Comparison of ENCODE assay signal across 9 mouse cellular contexts in the genomic region with DNA sequence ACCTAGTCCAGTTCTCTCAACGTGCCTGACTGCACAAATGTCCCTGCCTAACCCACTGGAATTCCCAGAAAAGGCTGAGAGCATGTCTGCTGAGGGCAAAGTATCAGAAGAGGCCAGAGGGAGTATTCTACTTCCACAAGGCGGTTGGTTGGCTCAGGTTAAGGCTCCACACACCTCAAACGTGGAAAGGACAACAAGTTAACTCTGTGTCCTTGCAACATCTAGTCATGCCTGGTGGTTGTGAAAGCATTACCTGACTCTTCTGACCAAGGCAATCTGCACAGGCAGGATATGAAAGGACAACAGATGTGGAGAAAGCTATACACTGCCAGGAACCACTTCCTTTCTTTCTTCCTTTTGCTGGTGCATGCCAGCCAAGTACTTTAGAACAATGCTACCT. TPM values are rescaled to one million over a fixed set of nuclear protein-coding genes. Genes with fewer than 3 reads are reported as not detected.
DNase-seq lines count a peak whose midpoint lies in the region; ATAC-seq lines count a peak whose summit lies in the region.
"Had no signal": no experiment of that assay in that cellular context is flagged by ENCODE, and none has a peak within 500 bp of the region (broad histone marks: within the 10 kb centered on the region; RNA-seq: fewer than 3 reads in every experiment).

No protein-coding gene starts in this region.

- H3K9me3 ChIP-seq in hindbrain, embryonic 15.5 days, result no peaks in the 10 kb centered on the region
- H3K9me3 ChIP-seq in hindbrain, embryonic 10.5 days, result no peaks in the 10 kb centered on the region

- DNase-seq in hindbrain, embryonic 10.5 days (ENCODE audit: low spot score), result no peak
- peak; percentile 43 for DNase-seq in adrenal gland, postnatal 14 days
- peak; percentile 84 to 87 for DNase-seq in kidney, adult 8-10 months
- peak; percentile 55 for DNase-seq in lung, postnatal 25 days (ENCODE audit: low spot score)
- DNase-seq in thymus, postnatal 0 days (ENCODE audit: low spot score), result no peak
- DNase-seq in thymus, postnatal 10 days (ENCODE audit: low spot score in 2 of 2), result no peak
- DNase-seq in testis, postnatal 10 days (ENCODE audit: low spot score), result no peak
- DNase-seq: layer of hippocampus, adult 9-11 months had no signal

- 68% methylated on average over 3 of the region's 3 CpGs for WGBS in hindbrain, embryonic 15.5 days
- WGBS in hindbrain, embryonic 10.5 days, result 78% methylated on average over 3 of the region's 3 CpGs

- no peaks in the 10 kb centered on the region for H3K27me3 ChIP-seq in hindbrain, embryonic 15.5 days
- H3K27me3 ChIP-seq in hindbrain, embryonic 10.5 days (ENCODE audit: insufficient read depth, poor library complexity, severe bottlenecking), result no peaks in the 10 kb centered on the region; the same call in 1 of the 2 replicates

- ATAC-seq in hindbrain, embryonic 15.5 days (ENCODE audit: low FRiP score, low read depth), result no peak

- H3K27ac ChIP-seq in hindbrain, embryonic 15.5 days (replicated peaks), result no peak overlapping the region
- H3K27ac ChIP-seq in hindbrain, embryonic 10.5 days, result no peak overlapping the region

- H3K4me2 ChIP-seq in hindbrain, embryonic 15.5 days, result peak overlapping the region; percentile 99

- no peak overlapping the region for H3K9ac ChIP-seq in hindbrain, embryonic 15.5 days

- no peaks in the 10 kb centered on the region for H3K36me3 ChIP-seq in hindbrain, embryonic 15.5 days
- H3K36me3 ChIP-seq in hindbrain, embryonic 10.5 days, result no peaks in the 10 kb centered on the region

- H3K4me3 ChIP-seq in hindbrain, embryonic 15.5 days, result no peak overlapping the region
- no peak overlapping the region for H3K4me3 ChIP-seq in hindbrain, embryonic 10.5 days

- H3K4me1 ChIP-seq in hindbrain, embryonic 15.5 days (replicated peaks), result peaks cover 12% of the 10 kb centered on the region
- peaks cover 19% of the 10 kb centered on the region for H3K4me1 ChIP-seq in hindbrain, embryonic 10.5 days (replicated peaks)

RNA-seq across cellular contexts. Expression of a gene that starts 2.0 kb away (rescaled TPM):
- 13.2 and 13.6 TPM in 2 replicates for polyA plus RNA-seq in hindbrain, embryonic 15.5 days (2015; fragmentation: Nextera tagmentation; extraction: Ambion mirVana)
- 3.7 and 4.4 TPM in 2 replicates for polyA plus RNA-seq in hindbrain, embryonic 10.5 days (2016; fragmentation: Nextera tagmentation; extraction: Ambion mirVana)
- 47.5 and 99.3 TPM in 2 replicates for total RNA-seq in adrenal gland, postnatal 14 days (2021)
- polyA plus RNA-seq in thymus, postnatal 0 days (2015; fragmentation: Nextera tagmentation; extraction: Ambion mirVana), result 4.3 and 5.6 TPM in 2 replicates

Comparison
In these comparisons a context has a peak if more than half of its experiments do, and no peak if none do; other contexts are left out.
1. DNase-seq: peak in adrenal gland, postnatal 14 days (single experiment), kidney, adult 8-10 months (2 of 2) and lung, postnatal 25 days (single experiment); none in hindbrain, embryonic 10.5 days (single experiment), thymus, postnatal 0 days (single experiment), thymus, postnatal 10 days (0 of 2) and testis, postnatal 10 days (single experiment).